Mouse (Mus musculus) C2C12 (cell line): Measurements from ENCODE around the gene Tnks2.

Experiments used
- CTCF ChIP-seq: IDR thresholded peaks from one replicate; pipeline ENCODE4 v1.5.1; 2011; ENCODE audit not compliant: control insufficient read depth, insufficient read depth, insufficient read length
- MAX ChIP-seq: IDR thresholded peaks from one replicate; pipeline ENCODE4 v1.6.1; 2011; ENCODE audit warnings: mild to moderate bottlenecking, control low read depth
- USF1 ChIP-seq: IDR thresholded peaks from one replicate; pipeline ENCODE4 v1.6.1; 2011; ENCODE audit warnings: low read depth, mild to moderate bottlenecking, control low read depth, moderate library complexity

DNA sequence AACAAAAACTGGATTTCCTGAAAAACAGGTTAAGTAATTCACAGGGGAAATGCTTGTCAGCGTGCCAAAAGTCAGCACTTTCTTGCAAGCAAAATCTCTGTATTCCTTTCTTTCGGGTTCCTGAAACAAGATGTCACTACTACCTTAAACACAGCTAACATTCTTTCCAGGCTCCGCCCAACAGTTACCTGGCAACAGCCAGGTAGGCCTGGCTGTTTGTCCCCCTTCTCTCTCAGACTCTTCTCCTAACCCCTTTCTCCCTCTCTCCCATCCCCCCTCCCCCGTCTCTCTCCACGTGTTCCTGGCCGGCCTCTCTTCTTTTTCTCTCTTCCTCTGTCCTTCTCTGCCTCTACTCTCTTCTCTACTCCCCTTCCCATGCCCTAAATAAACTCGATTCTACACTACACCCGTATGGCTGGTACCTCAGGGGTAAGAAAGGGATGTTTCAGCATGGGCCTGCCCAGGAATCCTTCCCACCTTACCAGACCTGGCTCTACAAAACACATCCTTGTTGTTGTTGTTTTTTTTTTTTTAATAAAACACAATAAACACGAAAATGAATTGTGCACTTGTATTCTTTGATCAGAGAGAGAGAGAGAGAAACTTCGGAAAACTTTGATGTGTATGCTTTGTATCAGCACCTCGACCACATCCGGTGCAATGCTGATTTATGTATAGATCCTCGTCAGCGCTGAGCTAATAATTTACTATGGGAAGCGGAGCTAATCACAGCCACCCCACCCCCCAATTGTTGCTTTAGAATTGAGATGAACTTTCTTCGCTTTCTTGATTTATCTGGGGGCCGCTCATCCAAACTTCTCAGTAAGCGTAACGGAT is 863 bp upstream of the Tnks2 start:
- TF ChIP-seq CTCF (no peak), MAX (no peak), USF1 (no peak)
